Mouse (Mus musculus) urinary bladder, postnatal 25 days (tissue): ENCODE measurements around the gene Mpp2.

Experiments used
- DNase-seq: peaks from one replicate; pipeline ENCODE4 v3.0.0; 2022; ENCODE audit warnings: low spot score

The Mpp2 gene

GRCm38 (mm10) chr11:102036336-102036735 lies 52.0 kb downstream of the Mpp2 start:
- DNase-seq = no peak

- DNase-seq = no peak
Measured at GRCm38 (mm10) chr11:102035456-102035960, 52.8 kb downstream of the Mpp2 start.

DNA sequence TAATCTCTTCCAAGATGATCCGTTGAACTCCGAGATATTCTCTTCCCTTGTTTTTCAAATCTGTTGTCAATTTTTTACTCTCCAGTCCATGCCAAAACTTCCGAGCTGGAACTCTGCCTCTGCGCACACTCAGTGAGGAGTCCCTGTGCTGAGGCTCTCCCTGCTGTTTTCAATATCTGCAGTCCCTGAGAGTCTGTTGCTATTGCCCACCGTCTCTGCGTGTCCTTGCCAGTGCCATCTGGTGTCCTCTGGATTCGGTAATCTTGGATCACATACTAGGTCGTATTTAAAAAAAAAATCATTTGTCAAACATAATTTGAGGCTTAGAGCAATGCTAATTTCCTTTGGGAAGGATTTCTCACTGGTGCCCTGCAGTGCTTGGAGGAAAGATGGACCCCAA lies 53.4 kb downstream of the Mpp2 start:
- DNase-seq = no peak

- DNase-seq = no peak
Measured at GRCm38 (mm10) chr11:102033055-102033591, 55.2 kb downstream of the Mpp2 start.

DNA sequence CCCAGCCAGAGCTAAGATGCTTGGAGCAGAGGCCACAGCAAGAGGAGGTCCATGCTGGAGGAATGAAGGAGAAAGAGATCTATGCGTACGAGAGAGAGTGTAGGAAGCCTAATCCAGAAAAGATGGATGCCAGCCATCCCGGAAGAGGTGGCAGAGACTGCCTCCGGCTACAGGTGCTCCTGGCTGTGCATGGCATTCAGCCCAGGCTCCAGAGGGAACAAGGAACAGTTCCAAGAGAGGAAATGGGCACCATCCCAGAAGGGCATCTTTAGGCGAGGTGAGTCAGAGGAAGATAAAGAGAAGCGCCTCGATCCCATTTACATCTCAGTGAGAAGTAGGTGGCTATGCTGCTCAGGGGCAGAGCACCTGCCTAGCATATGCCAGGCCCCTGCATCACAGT lies 57.2 kb downstream of the Mpp2 start:
- no peak for DNase-seq

GRCm38 (mm10) chr11:102029966-102030365 lies 58.3 kb downstream of the Mpp2 start:
- DNase-seq = no peak

DNA sequence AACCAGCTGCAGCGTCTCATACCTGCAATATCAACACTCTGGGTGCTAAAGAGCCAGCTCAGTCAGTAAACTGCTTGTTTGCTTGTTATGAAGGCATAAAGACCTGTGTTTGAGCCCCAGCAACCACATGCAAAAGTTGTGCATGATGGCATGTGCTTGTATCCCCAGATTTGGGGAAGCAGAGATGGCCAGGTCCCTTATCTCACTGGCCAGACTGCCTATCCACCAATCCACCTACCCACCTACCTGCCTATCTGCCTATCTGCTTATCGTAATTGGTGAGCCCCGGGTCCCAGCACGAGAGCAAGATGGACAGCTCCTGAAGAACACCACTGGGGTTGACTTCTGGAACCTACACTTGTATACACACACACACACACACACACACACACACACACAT lies 59.0 kb downstream of the Mpp2 start:
- DNase-seq = no peak

DNA sequence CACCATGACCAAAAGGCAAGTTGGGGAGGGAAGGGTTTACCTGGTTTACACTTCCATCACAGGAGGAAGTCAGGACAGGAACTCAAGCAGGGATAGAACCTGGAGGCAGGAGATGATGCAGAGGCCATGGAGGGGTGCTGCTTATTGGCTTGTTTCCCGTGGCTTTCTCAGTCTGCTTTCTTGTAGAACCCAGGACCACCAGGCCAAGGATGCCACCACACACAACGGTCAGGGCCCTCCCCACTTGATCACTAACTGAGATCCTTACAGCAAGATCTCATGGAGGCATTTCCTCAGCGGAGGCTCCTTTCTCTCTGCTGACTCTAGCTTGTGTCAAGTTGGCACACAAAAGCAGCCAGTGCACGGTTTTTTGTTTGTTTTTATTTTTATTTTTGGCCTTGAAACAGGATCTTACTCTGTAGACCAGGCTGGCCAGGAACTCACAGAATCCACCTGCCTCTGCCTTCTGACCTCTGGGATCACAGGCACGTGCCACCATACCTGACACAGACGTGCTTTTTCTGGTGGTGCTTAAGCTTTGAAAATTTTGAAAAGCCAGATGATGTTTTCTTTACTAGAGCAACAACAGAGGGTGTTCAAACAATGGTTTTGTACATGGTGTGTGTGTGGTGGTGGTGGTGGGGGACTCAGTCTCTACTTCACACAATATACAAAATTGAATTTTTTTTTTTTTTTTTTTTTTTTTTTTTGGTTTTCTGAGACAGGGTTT lies 60.1 kb downstream of the Mpp2 start, which contains the start of gene Mpp3:
Gene Mpp3, minus strand, starts transcription at position 375 of the 730 bp plus-strand sequence.
- DNase-seq = no peak

GRCm38 (mm10) chr11:102027361-102028017 lies 60.8 kb downstream of the Mpp2 start:
- no peak for DNase-seq

DNA sequence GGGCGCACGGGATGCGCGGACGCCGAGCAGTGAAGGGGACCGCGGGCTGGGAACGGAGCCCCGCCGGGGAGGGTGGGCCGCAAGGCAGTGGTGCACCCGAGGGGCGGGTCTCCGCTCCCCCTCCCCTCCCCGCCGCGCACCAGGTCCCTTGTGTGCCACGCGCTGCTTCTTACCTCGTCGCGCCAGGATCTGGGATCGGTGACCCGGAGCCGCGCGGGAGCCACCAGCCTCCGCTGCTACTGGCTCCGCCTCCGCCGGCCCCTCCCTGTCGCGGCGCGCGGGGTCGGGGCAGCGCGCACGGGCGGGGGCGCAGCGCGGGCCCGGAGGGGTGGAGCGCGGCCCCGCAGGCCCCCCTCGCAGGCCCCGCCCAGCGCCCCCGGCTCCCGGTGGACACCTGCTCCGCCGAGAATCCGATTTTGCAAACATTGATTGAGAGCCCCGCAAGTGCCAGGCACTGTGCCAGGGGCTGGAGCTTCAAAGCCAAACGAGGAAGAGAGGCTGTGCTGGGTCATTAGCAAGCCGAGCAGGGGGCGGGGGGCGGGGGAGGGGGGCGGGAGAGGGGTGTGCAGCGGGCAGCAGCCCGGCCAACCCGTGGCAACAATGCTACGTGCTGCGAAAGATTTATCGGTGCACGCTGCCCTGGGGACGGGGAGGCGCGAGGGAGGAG lies 61.5 kb downstream of the Mpp2 start:
- DNase-seq = peak; percentile 40

GRCm38 (mm10) chr11:102025991-102026660 lies 62.2 kb downstream of the Mpp2 start:
- no peak for DNase-seq

DNA sequence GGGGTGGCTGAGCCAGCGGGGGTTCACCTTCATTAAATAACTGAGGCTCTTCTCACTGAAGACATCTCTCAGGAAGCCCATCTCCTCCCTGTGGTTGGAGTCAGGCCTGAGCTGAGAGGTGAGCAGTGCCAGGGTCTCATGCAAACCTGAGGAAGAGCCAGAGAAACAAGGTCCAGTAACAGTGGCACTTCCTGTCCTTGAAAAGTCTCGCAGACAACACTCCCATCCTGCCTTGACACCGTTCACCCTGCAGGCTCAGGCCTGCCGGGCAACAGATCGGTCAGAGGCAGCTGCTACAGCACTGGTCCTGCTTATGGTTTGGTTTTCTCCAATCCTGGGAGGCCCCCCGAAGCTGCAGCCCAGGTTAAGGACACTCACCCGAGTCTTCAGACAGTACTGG lies 63.0 kb downstream of the Mpp2 start:
- DNase-seq = no peak

DNA sequence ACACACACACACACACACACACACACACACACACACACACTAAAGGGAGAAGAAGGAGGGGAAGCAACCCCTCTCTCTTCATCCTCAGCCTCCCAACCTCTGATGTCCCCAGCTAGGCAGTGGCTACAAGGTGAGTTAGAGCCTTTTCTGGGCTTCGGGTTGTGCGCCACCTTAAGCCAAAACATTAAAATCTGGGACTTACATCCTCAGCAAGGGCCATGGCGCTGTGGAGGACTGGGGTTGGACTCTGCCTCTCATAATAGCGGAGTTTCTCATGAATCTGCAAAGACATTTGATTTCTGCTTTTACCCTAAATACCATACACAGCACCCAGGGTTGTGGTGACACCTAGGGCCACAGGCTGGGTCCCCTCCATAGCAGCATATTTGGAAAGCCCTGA lies 63.4 kb downstream of the Mpp2 start:
- no peak for DNase-seq

- no peak for DNase-seq
Measured at GRCm38 (mm10) chr11:102024084-102024758, 64.1 kb downstream of the Mpp2 start.

DNA sequence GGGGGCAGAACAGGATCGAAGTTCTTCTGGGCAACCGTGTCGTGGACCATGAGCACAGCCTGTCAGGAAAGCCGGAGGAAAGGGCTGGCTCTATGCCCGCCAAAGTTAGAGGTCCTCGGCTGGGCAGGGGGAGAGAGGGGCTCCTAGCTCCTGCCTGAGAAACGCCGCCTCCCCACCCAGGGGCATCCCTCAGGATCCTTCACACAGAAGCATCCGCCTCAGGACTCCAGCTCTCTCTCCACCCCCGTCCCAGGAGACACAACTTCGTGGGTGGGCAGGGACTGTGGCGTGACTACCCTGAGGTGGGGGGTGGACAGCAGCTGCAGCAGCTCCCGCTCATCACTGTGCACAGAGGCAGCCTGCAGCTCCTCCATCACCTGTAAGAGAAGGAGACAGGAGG lies 64.9 kb downstream of the Mpp2 start:
- DNase-seq = no peak

- DNase-seq = no peak
Measured at GRCm38 (mm10) chr11:102021196-102021595, 67.1 kb downstream of the Mpp2 start.

- DNase-seq = no peak
Measured at GRCm38 (mm10) chr11:102019736-102020135, 68.6 kb downstream of the Mpp2 start.

DNA sequence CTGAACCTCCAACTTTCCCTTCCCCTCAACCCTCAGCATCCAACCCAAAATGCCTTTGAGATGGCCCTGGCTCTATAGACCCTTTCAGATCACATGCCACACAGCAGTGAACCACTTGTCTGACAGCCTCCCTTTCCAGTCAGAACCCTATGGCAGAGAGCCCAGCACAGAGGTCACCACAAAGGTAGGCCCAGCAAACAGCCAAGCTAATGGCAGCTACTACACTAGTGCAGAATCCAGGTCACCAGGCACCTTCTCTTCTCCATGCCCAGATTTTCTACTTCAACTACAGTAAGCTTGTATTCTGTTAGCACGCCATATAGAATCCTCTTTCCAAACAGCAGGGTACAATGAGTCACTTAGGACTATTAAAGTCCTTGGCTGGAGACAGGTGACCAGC lies 72.2 kb downstream of the Mpp2 start:
- no peak for DNase-seq

- no peak for DNase-seq
Measured at GRCm38 (mm10) chr11:102015472-102015871, 72.8 kb downstream of the Mpp2 start.

- no peak for DNase-seq
Measured at GRCm38 (mm10) chr11:102013201-102013600, 75.1 kb downstream of the Mpp2 start.

GRCm38 (mm10) chr11:102011510-102011909 lies 76.8 kb downstream of the Mpp2 start:
- no peak for DNase-seq

DNA sequence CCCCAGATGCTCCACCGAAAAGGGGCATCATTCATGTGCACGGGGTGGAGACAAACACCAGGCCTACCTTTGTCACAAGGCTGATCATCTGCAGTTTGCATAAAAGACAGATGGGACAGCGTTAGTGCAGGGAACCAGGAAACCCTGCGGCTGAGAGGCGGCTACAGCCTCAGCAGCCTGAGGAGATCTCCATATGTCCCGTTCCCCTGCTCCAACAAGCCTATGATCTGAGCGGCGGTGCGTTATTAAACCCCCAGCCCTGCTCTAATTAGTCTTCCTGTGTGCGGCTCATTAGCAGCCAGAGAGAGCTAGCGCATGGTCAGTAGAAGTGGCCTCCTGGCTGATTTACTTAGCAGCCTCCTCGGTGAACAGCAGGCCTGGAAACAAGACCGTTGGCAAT lies 78.2 kb downstream of the Mpp2 start:
- DNase-seq = no peak
